Mouse (Mus musculus) midbrain, embryonic 13.5 days (tissue): ENCODE results near the gene Galnt13. TPM values are rescaled to one million over a fixed set of nuclear protein-coding genes. Genes with fewer than 3 reads are reported as not detected.

Source experiments
- ATAC-seq: fragments of 200-750 bp; cut with Nextera tagmentation; 2 replicates; pipeline ENCODE4 v1.8.0; 2017; ENCODE audit warnings: mild to moderate bottlenecking, moderate TSS enrichment, moderate library complexity
- H3K27ac ChIP-seq: fragments of 300-500 bp; sonication (generic); 2 replicates; pipeline ENCODE4 v1.5.1; 2015; ENCODE audit warnings: inconsistent platforms, mild to moderate bottlenecking, moderate library complexity
- H3K27me3 ChIP-seq: fragments of 300-500 bp; sonication (generic); 2 replicates; pipeline ENCODE4 v1.6.1; 2015; ENCODE audit warnings: mild to moderate bottlenecking, inconsistent platforms
- H3K36me3 ChIP-seq: fragments of 300-500 bp; sonication (generic); 2 replicates; pipeline ENCODE4 v1.6.1; 2015; ENCODE audit warnings: mild to moderate bottlenecking, inconsistent platforms
- H3K4me1 ChIP-seq: fragments of 300-500 bp; sonication (generic); replicated peaks from 2 replicates; pipeline ENCODE4 v1.6.1; 2015; ENCODE audit warnings: inconsistent platforms
- H3K4me2 ChIP-seq: fragments of 300-500 bp; sonication (generic); replicated peaks from 2 replicates; pipeline ENCODE4 v1.6.1; 2015; ENCODE audit warnings: moderate library complexity, mild to moderate bottlenecking, inconsistent platforms
- H3K4me3 ChIP-seq: fragments of 300-500 bp; sonication (generic); replicated peaks from 2 replicates; pipeline ENCODE4 v1.5.1; 2015; ENCODE audit warnings: mild to moderate bottlenecking, inconsistent platforms
- H3K9ac ChIP-seq: fragments of 300-500 bp; sonication (generic); replicated peaks from 2 replicates; pipeline ENCODE4 v1.6.1; 2015; ENCODE audit warnings: mild to moderate bottlenecking, inconsistent platforms
- H3K9me3 ChIP-seq: fragments of 300-500 bp; sonication (generic); 2 replicates; pipeline ENCODE4 v1.6.1; 2016; ENCODE audit warnings: mild to moderate bottlenecking, inconsistent platforms
- WGBS: fragments of 180-500 bp; shearing (Covaris S2); methylation state at CpG from one replicate; pipeline ENCODE4 v1.1.7; 2015; 5-methylcytosine and 5-hydroxymethylcytosine counted together
- polyA plus RNA-seq: library from polyadenylated mRNA; unstranded; fragments of >200 nt; fragmentation: Nextera tagmentation; extraction: Ambion mirVana; gene quantifications from 2 replicates; pipeline ENCODE4 v1.2.1, GENCODE M21; 2015

The Galnt13 gene
- polyA plus RNA-seq, 1 experiment from 2014 or later, result 6.1 TPM

DNA sequence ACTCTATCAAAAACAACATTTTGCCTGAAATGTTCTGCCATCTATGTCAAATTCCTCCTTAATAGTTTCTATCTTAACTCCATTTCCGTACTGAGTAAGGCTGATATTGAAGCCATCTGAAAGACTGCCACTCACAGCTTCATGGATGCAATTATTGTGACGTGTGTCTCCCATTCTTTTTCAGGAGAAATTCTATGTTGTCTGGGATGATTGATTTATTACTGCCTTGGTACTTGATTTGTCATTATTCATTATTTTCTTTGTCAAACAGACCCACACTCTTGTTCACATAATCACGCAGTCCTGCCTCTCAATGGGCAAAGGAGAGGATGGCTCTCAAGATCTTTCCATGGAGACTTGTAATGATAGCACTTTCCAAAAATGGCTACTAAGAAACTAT lies 671.7 kb downstream of the Galnt13 start:
- ATAC-seq, result no peak
- Histone ChIP-seq H3K9me3 (no peaks in the 10 kb centered on the region), H3K4me2 (no peak overlapping the region), H3K4me1 (no peaks in the 10 kb centered on the region), H3K4me3 (no peak overlapping the region), H3K36me3 (no peaks in the 10 kb centered on the region), H3K27me3 (no peaks in the 10 kb centered on the region), H3K9ac (no peak overlapping the region), H3K27ac (no peak overlapping the region)
- 71% methylated on average over 3 of the region's 3 CpGs for WGBS

DNA sequence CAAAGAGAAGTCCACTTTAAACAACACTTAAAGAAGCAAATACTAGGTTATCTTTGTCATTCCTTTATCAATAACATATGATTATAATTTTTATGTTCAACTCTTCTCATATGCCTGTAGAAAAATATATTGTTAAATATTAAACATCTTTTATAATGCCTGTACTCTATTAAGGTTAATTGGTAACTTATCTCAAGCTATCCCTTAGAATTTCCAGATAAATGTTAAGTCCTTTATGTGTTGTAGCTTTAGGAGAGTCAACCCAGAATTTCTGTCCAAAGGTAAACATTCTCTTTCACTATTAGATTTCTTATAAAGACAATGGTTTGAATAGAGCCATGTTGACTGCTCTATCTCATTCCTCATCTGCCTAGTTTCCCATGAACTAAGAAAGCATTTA lies 717.0 kb downstream of the Galnt13 start:
- no peak for ATAC-seq

GRCm38 (mm10) chr2:55164781-55165180 lies 728.7 kb downstream of the Galnt13 start:
- Histone ChIP-seq H3K27me3 (no peaks in the 10 kb centered on the region), H3K9me3 (no peaks in the 10 kb centered on the region), H3K36me3 (no peaks in the 10 kb centered on the region), H3K4me2 (no peak overlapping the region), H3K9ac (no peak overlapping the region), H3K4me3 (no peak overlapping the region), H3K27ac (no peak overlapping the region), H3K4me1 (no peaks in the 10 kb centered on the region)
- WGBS, result 90% methylated on average over 3 of the region's 3 CpGs
- no peak for ATAC-seq

More for the DNA sequence above, 717.0 kb downstream of the Galnt13 start:
- H3K4me1 ChIP-seq, result no peaks in the 10 kb centered on the region
- H3K36me3 ChIP-seq, result no peaks in the 10 kb centered on the region
- H3K27ac ChIP-seq, result no peak overlapping the region
- no peaks in the 10 kb centered on the region for H3K9me3 ChIP-seq
- no peak overlapping the region for H3K4me3 ChIP-seq
- H3K27me3 ChIP-seq, result no peaks in the 10 kb centered on the region
- H3K4me2 ChIP-seq, result no peak overlapping the region
- no peak overlapping the region for H3K9ac ChIP-seq
